Mouse (Mus musculus) megakaryocyte, embryonic 14.5 days (primary cell): ENCODE results near the gene Setdb2. TPM values are rescaled to one million over a fixed set of nuclear protein-coding genes. Genes with fewer than 3 reads are reported as not detected.

ENCODE experiments used
- H3K27me3 ChIP-seq: replicated peaks from 2 replicates; pipeline ENCODE3; 2012; ENCODE audit warnings: inconsistent platforms
- H3K36me3 ChIP-seq: replicated peaks from 2 replicates; pipeline ENCODE3; 2012; ENCODE audit warnings: low read length, inconsistent platforms, mixed read lengths
- H3K4me1 ChIP-seq: 2 replicates; pipeline ENCODE4 v1.6.1; 2012; ENCODE audit warnings: inconsistent platforms
- H3K4me3 ChIP-seq: replicated peaks from 2 replicates; pipeline ENCODE3; 2012; ENCODE audit warnings: moderate library complexity, mild to moderate bottlenecking, inconsistent platforms
- H3K9me3 ChIP-seq: 2 replicates; pipeline ENCODE4 v1.6.1; 2012; ENCODE audit warnings: inconsistent platforms
- FLI1 ChIP-seq: IDR thresholded peaks from 2 replicates; pipeline ENCODE4 v1.6.1; 2012; ENCODE audit warnings: low read length, inconsistent platforms, mixed read lengths
- GATA1 ChIP-seq: IDR thresholded peaks from 3 replicates; pipeline ENCODE4 v1.6.1; 2012; ENCODE audit warnings: mixed read lengths, low read length, inconsistent platforms, borderline replicate concordance
- polyA plus RNA-seq: library from polyadenylated mRNA; stranded (reverse); fragments of >175 nt; gene quantifications from 2 replicates; pipeline ENCODE4 v1.2.3, GENCODE M21; 2012; ENCODE audit warnings: low replicate concordance; ENCODE audit not compliant: insufficient read depth

The Setdb2 gene
- 1.4 TPM in 1 of 2 replicates, not detected in the other for polyA plus RNA-seq

DNA sequence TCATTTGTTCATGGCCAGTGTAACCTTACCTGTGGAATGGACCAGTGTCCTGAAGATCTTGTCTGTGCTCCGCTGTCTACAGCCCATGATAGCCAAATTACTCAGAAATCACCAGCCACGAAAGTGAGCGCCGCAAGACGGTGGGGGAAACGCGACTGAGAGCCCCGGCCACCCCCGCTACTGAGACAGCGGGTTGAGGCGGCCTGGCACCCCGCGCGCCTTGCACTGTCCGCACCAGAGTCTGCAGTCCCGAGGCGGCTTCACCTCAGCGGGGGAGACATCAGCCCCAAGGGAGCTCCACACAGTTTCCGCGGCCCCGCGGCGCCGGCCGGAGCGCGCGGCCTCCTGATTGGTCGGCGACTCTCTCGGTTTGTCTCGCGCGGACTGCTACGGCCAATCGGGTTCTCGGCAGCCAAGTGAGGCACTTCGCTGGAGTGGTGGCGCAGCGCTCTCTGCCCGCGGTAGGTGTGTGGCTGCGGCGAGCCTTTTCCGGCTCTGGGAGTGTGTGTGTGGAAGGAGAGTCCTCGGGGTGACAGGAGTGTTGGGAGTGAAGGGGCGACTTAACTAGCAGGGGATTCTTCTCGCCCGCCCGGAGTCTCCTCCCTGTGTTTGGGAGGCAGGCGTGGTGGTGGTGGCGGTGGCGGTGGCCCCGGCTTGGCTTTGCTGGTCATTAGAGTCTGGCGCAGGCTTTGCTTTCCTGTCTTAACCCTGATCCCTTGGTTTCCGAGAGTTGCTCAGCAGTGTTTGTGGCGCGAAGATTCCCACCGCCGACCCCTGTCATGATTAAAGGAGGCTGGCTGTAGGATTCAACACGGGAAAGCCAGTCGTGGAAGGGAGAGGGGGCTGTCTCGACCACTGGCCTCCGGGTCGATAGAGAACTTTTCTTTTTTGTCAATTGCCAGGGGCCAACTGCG, at the start of gene Setdb2, which contains the start of gene Cab39l:
Gene Setdb2 (minus strand): TSS at position 327 of the 914 bp plus-strand sequence.
Gene Cab39l (plus strand): TSS at position 415 of the 914 bp plus-strand sequence.
- Histone ChIP-seq H3K27me3 (no peaks in the 10 kb centered on the region), H3K9me3 (no peaks in the 10 kb centered on the region), H3K4me3 (peak within 1 kb of the TSS; percentile 96), H3K36me3 (peaks cover 6% of the 10 kb centered on the region), H3K4me1 (peaks cover 20% of the 10 kb centered on the region)
- no peak for TF ChIP-seq GATA1
- TF ChIP-seq FLI1: no peak

DNA sequence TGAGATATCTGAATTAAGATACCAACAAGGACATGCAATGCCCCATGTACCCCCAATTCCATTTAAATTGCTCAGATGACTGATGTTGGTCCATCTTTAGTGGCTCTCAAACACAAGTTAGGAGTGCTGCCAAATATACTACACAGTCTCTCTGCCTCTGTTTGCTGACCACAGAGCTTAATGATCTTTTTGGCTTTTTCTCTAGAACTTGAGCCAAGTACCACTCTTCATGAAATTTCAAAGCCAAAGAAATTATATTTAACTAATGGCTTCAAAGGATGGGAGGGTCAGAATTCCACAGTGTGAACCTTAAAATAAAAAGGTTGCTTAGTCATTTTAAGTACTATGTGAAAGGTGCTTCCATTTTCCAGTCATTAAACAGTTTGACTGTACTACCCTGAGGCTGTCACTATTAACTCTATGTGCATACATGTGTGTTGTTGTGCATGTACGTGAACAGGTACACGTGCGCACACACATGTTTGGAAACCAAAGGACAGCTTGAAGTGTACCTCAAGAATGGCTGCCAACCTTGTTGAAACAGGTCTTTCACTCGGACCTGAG, 44.6 kb upstream of the Setdb2 start:
- TF ChIP-seq GATA1 (no peak), FLI1 (no peak)
- 0 out of 2 replicates have a peak, but pooled peaks cover 3% of the 10 kb centered on the region for H3K4me1 ChIP-seq

GRCm38 (mm10) chr14:59478699-59479098, 38.0 kb upstream of the Setdb2 start:
- Histone ChIP-seq H3K9me3 (no peaks in the 10 kb centered on the region), H3K36me3 (peaks cover 5% of the 10 kb centered on the region), H3K27me3 (no peaks in the 10 kb centered on the region), H3K4me1 (peaks cover 5% of the 10 kb centered on the region), H3K4me3 (no peak overlapping the region)
- no peak for TF ChIP-seq FLI1
- TF ChIP-seq GATA1: no peak

More for the DNA sequence above, 44.6 kb upstream of the Setdb2 start:
- Histone ChIP-seq H3K4me3 (no peak overlapping the region), H3K9me3 (no peaks in the 10 kb centered on the region), H3K27me3 (no peaks in the 10 kb centered on the region), H3K36me3 (peaks cover 5% of the 10 kb centered on the region)

- no peaks in the 10 kb centered on the region for H3K9me3 ChIP-seq
- H3K27me3 ChIP-seq: no peaks in the 10 kb centered on the region
- TF ChIP-seq GATA1 (no peak), FLI1 (no peak)
- peaks cover 20% of the 10 kb centered on the region for H3K36me3 ChIP-seq
- peak overlapping the region; percentile 47 for H3K4me3 ChIP-seq
- H3K4me1 ChIP-seq: peaks cover 48% of the 10 kb centered on the region
Measured at GRCm38 (mm10) chr14:59470781-59471180, 30.1 kb upstream of the Setdb2 start.

GRCm38 (mm10) chr14:59467798-59468197, 27.1 kb upstream of the Setdb2 start:
- Histone ChIP-seq H3K9me3 (no peaks in the 10 kb centered on the region), H3K36me3 (peaks cover 29% of the 10 kb centered on the region), H3K4me1 (peaks cover 39% of the 10 kb centered on the region), H3K27me3 (no peaks in the 10 kb centered on the region), H3K4me3 (no peak overlapping the region)
- no peak for TF ChIP-seq FLI1
- TF ChIP-seq GATA1: no peak

DNA sequence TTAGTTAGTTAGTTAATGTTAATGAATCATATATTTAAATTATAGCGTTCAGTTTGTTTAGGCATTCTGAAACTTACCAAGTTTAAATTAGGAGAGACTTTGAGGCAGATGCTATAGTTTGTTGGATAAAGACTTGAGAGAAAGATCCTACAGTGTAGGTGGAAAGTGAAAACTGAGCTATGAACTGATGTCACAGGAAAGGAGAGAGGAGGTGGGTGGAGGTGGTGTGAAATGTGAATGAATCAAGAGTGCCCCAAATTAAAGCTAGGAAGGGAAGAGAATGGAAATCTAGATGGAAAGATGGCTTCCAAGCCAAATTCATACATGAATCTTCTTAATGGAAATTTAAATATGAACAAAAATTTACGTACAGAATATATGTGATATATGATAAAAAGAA, 25.8 kb upstream of the Setdb2 start:
- Histone ChIP-seq H3K36me3 (peaks cover 40% of the 10 kb centered on the region), H3K4me1 (peaks cover 27% of the 10 kb centered on the region), H3K27me3 (no peaks in the 10 kb centered on the region), H3K9me3 (no peaks in the 10 kb centered on the region), H3K4me3 (no peak overlapping the region)
- TF ChIP-seq FLI1 (no peak), GATA1 (no peak)

DNA sequence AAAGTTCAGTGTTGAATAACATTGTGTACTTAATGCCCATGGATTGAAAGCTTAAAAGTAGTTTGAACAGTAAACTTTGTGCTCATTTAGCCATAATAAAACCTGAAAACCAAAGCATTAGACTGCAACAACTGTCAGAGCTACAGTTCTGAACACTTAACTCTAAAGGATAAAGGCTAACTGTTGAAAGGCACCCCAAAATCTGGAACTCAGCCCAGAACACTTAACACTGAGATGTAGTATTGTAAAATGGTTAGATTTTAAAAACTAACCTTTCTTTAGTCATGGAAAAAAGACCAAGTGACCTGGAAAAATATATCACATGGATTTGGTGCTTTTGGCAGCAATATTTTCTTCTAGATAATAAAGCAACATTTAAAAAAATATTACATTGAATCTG, 7.3 kb upstream of the Setdb2 start:
- Histone ChIP-seq H3K27me3 (no peaks in the 10 kb centered on the region), H3K9me3 (peaks cover 8% of the 10 kb centered on the region), H3K4me3 (no peak overlapping the region), H3K4me1 (peaks cover 17% of the 10 kb centered on the region), H3K36me3 (peaks cover 11% of the 10 kb centered on the region)
- TF ChIP-seq FLI1 (no peak), GATA1 (no peak)

GRCm38 (mm10) chr14:59445421-59445820, 4.7 kb upstream of the Setdb2 start:
- TF ChIP-seq FLI1 (no peak), GATA1 (no peak)
- peaks cover 11% of the 10 kb centered on the region for H3K36me3 ChIP-seq
- no peaks in the 10 kb centered on the region for H3K27me3 ChIP-seq
- no peak overlapping the region for H3K4me3 ChIP-seq
- H3K9me3 ChIP-seq: peaks cover 8% of the 10 kb centered on the region
- H3K4me1 ChIP-seq: peaks cover 22% of the 10 kb centered on the region

DNA sequence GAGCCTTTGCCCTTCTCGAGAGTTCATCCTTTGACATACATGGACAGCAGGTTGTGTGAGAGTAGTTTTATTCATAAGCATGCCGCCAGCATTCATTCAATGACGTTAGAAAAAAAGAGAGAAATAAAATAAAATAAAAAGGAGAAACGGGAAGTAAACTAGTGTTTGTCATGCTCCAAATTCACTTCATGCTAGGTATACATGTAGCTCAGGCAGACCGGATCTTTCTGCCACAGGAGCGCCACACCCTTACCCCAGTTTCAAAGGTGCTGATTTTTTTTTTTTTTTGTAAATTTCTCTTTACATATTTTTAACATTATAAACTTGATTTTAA, 755 bp upstream of the Setdb2 start:
- Histone ChIP-seq H3K4me3 (peak overlapping the region; percentile 96), H3K27me3 (no peaks in the 10 kb centered on the region), H3K36me3 (peaks cover 2% of the 10 kb centered on the region), H3K4me1 (peaks cover 23% of the 10 kb centered on the region), H3K9me3 (no peaks in the 10 kb centered on the region)
- no peak for TF ChIP-seq GATA1
- TF ChIP-seq FLI1: no peak

- Histone ChIP-seq H3K36me3 (peaks cover 8% of the 10 kb centered on the region), H3K4me1 (peaks cover 20% of the 10 kb centered on the region), H3K9me3 (no peaks in the 10 kb centered on the region), H3K4me3 (peak overlapping the region; percentile 96), H3K27me3 (no peaks in the 10 kb centered on the region)
- TF ChIP-seq FLI1: no peak
- no peak for TF ChIP-seq GATA1
Measured at GRCm38 (mm10) chr14:59440039-59440438, 645 bp downstream of the Setdb2 start.
